In the genomic region with DNA sequence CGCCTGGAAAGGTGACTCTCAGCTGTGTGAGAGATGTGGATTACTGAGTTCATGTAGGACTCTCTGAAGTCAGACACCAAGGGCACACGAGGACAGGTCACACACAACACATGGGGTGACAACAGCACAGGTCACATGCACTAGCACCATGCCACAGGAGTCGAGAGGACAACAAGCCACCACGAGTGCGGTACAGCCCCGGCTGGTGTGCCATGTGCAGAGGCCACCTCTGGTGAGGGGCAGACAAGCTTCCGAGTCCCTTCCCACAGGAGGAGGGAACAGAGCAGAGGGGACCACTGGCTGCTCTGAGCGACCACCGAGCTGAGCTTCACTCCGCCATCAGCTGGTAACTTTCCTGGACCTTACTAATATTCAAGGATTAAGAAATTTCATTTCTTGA, we compare ENCODE assay signal across 27 mouse cellular contexts. TPM values are rescaled to one million over a fixed set of nuclear protein-coding genes. Genes with fewer than 3 reads are reported as not detected.
A peak's percentile ranks its signal among the peaks of the same experiment; 100 is the strongest.
DNase-seq lines count a peak whose midpoint lies in the region; ATAC-seq and TF ChIP-seq lines count a peak whose summit lies in the region.
"Had no signal": no experiment of that assay in that cellular context is flagged by ENCODE, and none has a peak within 500 bp of the region (broad histone marks: within the 10 kb centered on the region; RNA-seq: fewer than 3 reads in every experiment).

No protein-coding gene starts in this region.

- no peak overlapping the region for H3K4me3 ChIP-seq in hindbrain, postnatal 0 days (ENCODE audit: low read length)
- H3K4me3 ChIP-seq in hindbrain, embryonic 14.5 days (replicated peaks; ENCODE audit: low read length) = no peak overlapping the region
- H3K4me3 ChIP-seq in midbrain, embryonic 11.5 days (ENCODE audit: low read depth, low read length) = no peak overlapping the region
- H3K4me3 ChIP-seq in midbrain, embryonic 10.5 days = no peak overlapping the region
- H3K4me3 ChIP-seq: forebrain, embryonic 10.5 days; forebrain, embryonic 13.5 days; heart, adult 2 months; heart, embryonic 12.5 days; hindbrain, embryonic 10.5 days; hindbrain, embryonic 13.5 days had no signal

- WGBS in hindbrain, postnatal 0 days = 94% methylated on average over 10 of the region's 10 CpGs
- WGBS in hindbrain, embryonic 14.5 days = 92% methylated on average over 10 of the region's 10 CpGs
- WGBS in midbrain, embryonic 11.5 days = 93% methylated on average over 10 of the region's 10 CpGs
- 93% methylated on average over 10 of the region's 10 CpGs for WGBS in midbrain, embryonic 10.5 days

- H3K27me3 ChIP-seq in hindbrain, postnatal 0 days (ENCODE audit: insufficient read depth, low read length) = no peaks in the 10 kb centered on the region
- H3K27me3 ChIP-seq in hindbrain, embryonic 14.5 days (ENCODE audit: control insufficient read depth, insufficient read depth, low read length) = no peaks in the 10 kb centered on the region
- no peaks in the 10 kb centered on the region for H3K27me3 ChIP-seq in midbrain, embryonic 11.5 days (ENCODE audit: control insufficient read depth, insufficient read depth, low read length)
- no peaks in the 10 kb centered on the region for H3K27me3 ChIP-seq in midbrain, embryonic 10.5 days (ENCODE audit: low read depth, poor library complexity, severe bottlenecking)
- H3K27me3 ChIP-seq: CH12.LX; forebrain, embryonic 13.5 days; heart, embryonic 12.5 days; hindbrain, embryonic 13.5 days; Patski had no signal

- DNase-seq in heart, adult 11 months = peak; percentile 91
- DNase-seq in heart, adult 9 months (ENCODE audit: low spot score in 2 of 2) = no peak
- DNase-seq in hindbrain, postnatal 0 days (ENCODE audit: low spot score) = no peak
- DNase-seq in hindbrain, embryonic 14.5 days (ENCODE audit: low spot score) = no peak
- DNase-seq in midbrain, embryonic 11.5 days (ENCODE audit: low spot score, missing footprints) = no peak
- DNase-seq in midbrain, embryonic 10.5 days (ENCODE audit: low spot score) = no peak
- DNase-seq: adrenal gland, postnatal 10 days; adrenal gland, postnatal 36 days; B cell, adult 2 months; cerebellum, adult 18-20 months; cerebellum, adult 9-10 months; cerebellum, postnatal 14 days; gastrocnemius, postnatal 14 days; heart, adult 2 months; heart, postnatal 36 days had no signal

- H3K27ac ChIP-seq in hindbrain, postnatal 0 days = no peak overlapping the region
- H3K27ac ChIP-seq in hindbrain, embryonic 14.5 days = no peak overlapping the region
- no peak overlapping the region for H3K27ac ChIP-seq in midbrain, embryonic 11.5 days (ENCODE audit: low read depth, low read length)
- H3K27ac ChIP-seq in midbrain, embryonic 10.5 days (replicated peaks) = no peak overlapping the region
- H3K27ac ChIP-seq: forebrain, embryonic 10.5 days; forebrain, embryonic 13.5 days; heart, adult 2 months; hindbrain, embryonic 10.5 days; hindbrain, embryonic 13.5 days had no signal

- peaks cover 37% of the 10 kb centered on the region for H3K36me3 ChIP-seq in hindbrain, postnatal 0 days (ENCODE audit: insufficient read depth, low read length)
- peaks cover 78% of the 10 kb centered on the region for H3K36me3 ChIP-seq in hindbrain, embryonic 14.5 days (replicated peaks; ENCODE audit: control insufficient read depth, insufficient read depth)
- peaks cover 6% of the 10 kb centered on the region; the same call in 1 of the 2 replicates for H3K36me3 ChIP-seq in midbrain, embryonic 11.5 days (ENCODE audit: control insufficient read depth, insufficient read depth, low read length)
- peaks cover 79% of the 10 kb centered on the region for H3K36me3 ChIP-seq in midbrain, embryonic 10.5 days

- H3K4me1 ChIP-seq in hindbrain, postnatal 0 days (ENCODE audit: insufficient read depth, low read length) = no peaks in the 10 kb centered on the region
- H3K4me1 ChIP-seq in hindbrain, embryonic 14.5 days (replicated peaks; ENCODE audit: control insufficient read depth, insufficient read depth, low read length) = no peaks in the 10 kb centered on the region
- no peaks in the 10 kb centered on the region for H3K4me1 ChIP-seq in midbrain, embryonic 11.5 days (ENCODE audit: control insufficient read depth, insufficient read depth, low read length)
- H3K4me1 ChIP-seq in midbrain, embryonic 10.5 days = no peaks in the 10 kb centered on the region
- H3K4me1 ChIP-seq: forebrain, embryonic 10.5 days; forebrain, embryonic 13.5 days; hindbrain, embryonic 10.5 days; hindbrain, embryonic 13.5 days had no signal

- H3K9ac ChIP-seq in hindbrain, postnatal 0 days (replicated peaks; ENCODE audit: low read length) = no peak overlapping the region
- no peak overlapping the region for H3K9ac ChIP-seq in hindbrain, embryonic 14.5 days
- H3K9ac ChIP-seq in midbrain, embryonic 11.5 days (ENCODE audit: low read length) = no peak overlapping the region
- H3K9ac ChIP-seq: forebrain, embryonic 13.5 days; heart, embryonic 12.5 days; hindbrain, embryonic 13.5 days had no signal

- no peak for TF ChIP-seq CTCF in hindbrain, postnatal 0 days (IDR thresholded peaks at IDR 0.05; ENCODE audit: low read depth)

- H3K4me2 ChIP-seq in hindbrain, postnatal 0 days (ENCODE audit: low read depth, low read length) = no peak overlapping the region
- H3K4me2 ChIP-seq in hindbrain, embryonic 14.5 days (replicated peaks) = no peak overlapping the region
- no peak overlapping the region for H3K4me2 ChIP-seq in midbrain, embryonic 11.5 days
- H3K4me2 ChIP-seq: forebrain, embryonic 13.5 days; heart, embryonic 12.5 days; hindbrain, embryonic 13.5 days had no signal

- 0 out of 2 replicates have a peak, but pooled peaks have one; percentile 13 for ATAC-seq in hindbrain, postnatal 0 days
- ATAC-seq in hindbrain, embryonic 14.5 days (ENCODE audit: low FRiP score) = no peak
- ATAC-seq in midbrain, embryonic 11.5 days (ENCODE audit: low FRiP score) = 0 out of 2 replicates have a peak, but pooled peaks have one; percentile 30
- ATAC-seq: forebrain, embryonic 13.5 days; forebrain, embryonic 16.5 days; intestine, postnatal 0 days; Patski had no signal

- no peaks in the 10 kb centered on the region for H3K9me3 ChIP-seq in hindbrain, postnatal 0 days (ENCODE audit: low read length)
- no peaks in the 10 kb centered on the region for H3K9me3 ChIP-seq in hindbrain, embryonic 14.5 days (ENCODE audit: control insufficient read depth, low read length)
- no peaks in the 10 kb centered on the region for H3K9me3 ChIP-seq in midbrain, embryonic 11.5 days (ENCODE audit: control insufficient read depth, low read length)
- no peaks in the 10 kb centered on the region for H3K9me3 ChIP-seq in midbrain, embryonic 10.5 days (replicated peaks)
- H3K9me3 ChIP-seq: forebrain, embryonic 10.5 days; forebrain, embryonic 13.5 days; G1E; heart, embryonic 12.5 days; hindbrain, embryonic 10.5 days; hindbrain, embryonic 13.5 days had no signal

RNA-seq across cellular contexts. Expression of a gene that starts 12.0 kb away (rescaled TPM):
- total RNA-seq in hindbrain, postnatal 0 days (2014; rRNA removed) = 92.6 and 96.2 TPM in 2 replicates
- 27.5 and 31.0 TPM in 2 replicates for polyA plus RNA-seq in hindbrain, postnatal 0 days (2015; fragmentation: Nextera tagmentation; extraction: Ambion mirVana)
- 30.5 and 36.2 TPM in 2 replicates for polyA plus RNA-seq in hindbrain, embryonic 14.5 days (2014; fragmentation: Nextera tagmentation; extraction: Ambion mirVana)
- polyA plus RNA-seq in midbrain, embryonic 11.5 days (2014; fragmentation: Nextera tagmentation; extraction: Ambion mirVana) = 10.8 and 13.0 TPM in 2 replicates
- polyA plus RNA-seq in midbrain, embryonic 10.5 days (2016; fragmentation: Nextera tagmentation; extraction: Ambion mirVana) = 7.3 and 9.1 TPM in 2 replicates

RNA-seq across cellular contexts. Expression of a gene that starts 22.5 kb away (rescaled TPM):
- total RNA-seq in hindbrain, postnatal 0 days (2014; rRNA removed) = 11.4 and 13.3 TPM in 2 replicates
- 8.8 and 10.6 TPM in 2 replicates for polyA plus RNA-seq in hindbrain, postnatal 0 days (2015; fragmentation: Nextera tagmentation; extraction: Ambion mirVana)
- polyA plus RNA-seq in hindbrain, embryonic 14.5 days (2014; fragmentation: Nextera tagmentation; extraction: Ambion mirVana) = 8.7 and 9.4 TPM in 2 replicates
- 14.6 and 14.7 TPM in 2 replicates for polyA plus RNA-seq in midbrain, embryonic 11.5 days (2014; fragmentation: Nextera tagmentation; extraction: Ambion mirVana)
- 18.2 and 18.3 TPM in 2 replicates for polyA plus RNA-seq in midbrain, embryonic 10.5 days (2016; fragmentation: Nextera tagmentation; extraction: Ambion mirVana)

RNA-seq across cellular contexts. Expression of a gene that starts 47.3 kb away (rescaled TPM):
- 0.93 TPM in 1 of 2 replicates, not detected in the other for total RNA-seq in hindbrain, postnatal 0 days (2014; rRNA removed)
- polyA plus RNA-seq in hindbrain, postnatal 0 days (2015; fragmentation: Nextera tagmentation; extraction: Ambion mirVana) = 0.08 and 0.09 TPM in 2 replicates
- 0.08 and 0.09 TPM in 2 replicates for polyA plus RNA-seq in hindbrain, embryonic 14.5 days (2014; fragmentation: Nextera tagmentation; extraction: Ambion mirVana)
- 0.18 and 0.21 TPM in 2 replicates for polyA plus RNA-seq in midbrain, embryonic 11.5 days (2014; fragmentation: Nextera tagmentation; extraction: Ambion mirVana)
- 0.05 and 0.09 TPM in 2 replicates for polyA plus RNA-seq in midbrain, embryonic 10.5 days (2016; fragmentation: Nextera tagmentation; extraction: Ambion mirVana)
- total RNA-seq: CH12.LX; gastrocnemius, adult 18-20 months had no signal
- polyA plus RNA-seq: forebrain, embryonic 10.5 days; forebrain, embryonic 13.5 days; forebrain, embryonic 16.5 days; G1E; heart, embryonic 16.5 days; Patski had no signal
